Mouse (Mus musculus) G1E (cell line): ENCODE data around the gene Klf13. TPM values are rescaled to one million over a fixed set of nuclear protein-coding genes. Genes with fewer than 3 reads are reported as not detected.
A peak's percentile ranks its signal among the peaks of the same experiment; 100 is the strongest.

ENCODE experiments used
- ATAC-seq: 2 replicates; pipeline ENCODE4 v1.8.0; 2016; ENCODE audit warnings: mild to moderate bottlenecking; ENCODE audit not compliant: insufficient number of reproducible peaks, poor library complexity, low FRiP score, severe bottlenecking; ENCODE audit errors: extremely low read depth
- DNase-seq: peaks from one replicate; pipeline ENCODE4 v3.0.0; 2012; ENCODE audit warnings: low spot score
- H3K27me3 ChIP-seq: 2 replicates; pipeline ENCODE4 v1.6.1; 2012; ENCODE audit warnings: mild to moderate bottlenecking, low read length, inconsistent platforms; ENCODE audit not compliant: insufficient read depth
- H3K36me3 ChIP-seq: replicated peaks from 2 replicates; pipeline ENCODE3; 2012; ENCODE audit warnings: mild to moderate bottlenecking, inconsistent platforms
- H3K4me1 ChIP-seq: 2 replicates; pipeline ENCODE4 v1.6.1; 2012; ENCODE audit warnings: low read depth, low read length, inconsistent platforms, mixed read lengths; ENCODE audit not compliant: insufficient read depth
- H3K4me3 ChIP-seq: 2 replicates; pipeline ENCODE4 v1.5.1; 2012; ENCODE audit warnings: low read depth, mild to moderate bottlenecking, inconsistent platforms, low read length, moderate library complexity, mixed read lengths
- H3K9me3 ChIP-seq: replicated peaks from 2 replicates; pipeline ENCODE4 v1.6.1; 2012; ENCODE audit warnings: inconsistent platforms
- CTCF ChIP-seq: IDR thresholded peaks from 2 replicates; pipeline ENCODE4 v1.5.1; 2012; ENCODE audit warnings: low read depth, low read length, inconsistent platforms, mixed read lengths
- GATA1 ChIP-seq: IDR thresholded peaks from 2 replicates; pipeline ENCODE4 v1.6.1; 2012; ENCODE audit warnings: borderline replicate concordance, low read length, inconsistent platforms, mixed read lengths
- GATA2 ChIP-seq: IDR thresholded peaks from 2 replicates; pipeline ENCODE4 v1.6.1; 2012; ENCODE audit warnings: low read depth, low read length, inconsistent platforms, borderline replicate concordance
- POLR2AphosphoS5 ChIP-seq: IDR thresholded peaks from 2 replicates; pipeline ENCODE4 v1.6.1; 2012; ENCODE audit warnings: low read depth, low read length, inconsistent platforms; ENCODE audit not compliant: insufficient replicate concordance
- TAL1 ChIP-seq: conservative IDR thresholded peaks from 2 replicates; pipeline ENCODE4 v1.6.1; 2012; ENCODE audit warnings: low read depth, low read length, inconsistent platforms, mixed read lengths
- polyA plus RNA-seq: library from polyadenylated mRNA; stranded (reverse); fragments of >175 nt; gene quantifications from 2 replicates; pipeline ENCODE4 v1.2.3, GENCODE M21; 2012
- total RNA-seq, 2 experiments: library from RNA; stranded (forward) in 1 of 2; stranded (reverse) in 1 of 2; fragments of 200-1000 nt in 1 of 2; fragments of >200 nt in 1 of 2; fragmentation: Nextera tagmentation in 1 of 2; gene quantifications; 2 replicates each; pipeline ENCODE4 v1.2.3; 2014 to 2017

Gene Klf13
- total RNA-seq (2014; fragmentation: Nextera tagmentation) (86.9 and 89.5 TPM in 2 replicates), total RNA-seq (2017) (14.6 and 16.3 TPM in 2 replicates), polyA plus RNA-seq (57.2 and 68.1 TPM in 2 replicates)

- DNase-seq, result peak; percentile 97
Measured at GRCm38 (mm10) chr7:63938914-63939396, at the start of gene Klf13. Klf13 (minus strand) TSS chr7:63938915.

DNA sequence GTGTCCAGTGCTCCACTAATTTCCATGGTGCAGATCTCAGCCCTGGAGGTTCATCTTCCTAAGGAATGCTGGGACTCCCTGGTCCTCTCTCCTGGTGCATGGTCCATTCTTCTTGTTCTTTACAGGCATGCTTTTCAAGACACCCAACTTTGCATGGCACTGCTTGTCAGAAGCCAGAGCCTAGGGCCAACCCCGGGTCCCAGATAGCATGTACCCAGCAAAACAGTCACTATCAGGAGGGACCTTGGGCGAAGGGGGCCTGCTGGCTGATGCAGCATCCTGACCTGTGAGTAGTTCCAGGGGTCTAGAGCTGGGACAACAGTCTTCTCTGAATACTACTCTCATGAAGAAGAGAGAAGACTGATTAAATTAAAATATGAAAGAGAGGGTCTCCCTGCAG, 49.7 kb upstream of the Klf13 start:
- Histone ChIP-seq H3K4me1 (peaks cover 94% of the 10 kb centered on the region), H3K9me3 (no peaks in the 10 kb centered on the region), H3K4me3 (no peak overlapping the region), H3K27me3 (peaks cover 11% of the 10 kb centered on the region; the same call in 1 of the 2 replicates), H3K36me3 (no peaks in the 10 kb centered on the region)
- ATAC-seq (no peak), DNase-seq (no peak)
- no peak for TF ChIP-seq TAL1
- no peak for TF ChIP-seq GATA1
- no peak for TF ChIP-seq POLR2AphosphoS5
- no peak for TF ChIP-seq CTCF
- no peak for TF ChIP-seq GATA2

More at GRCm38 (mm10) chr7:63938914-63939396, at the start of gene Klf13:
- Histone ChIP-seq H3K36me3 (peaks cover 13% of the 10 kb centered on the region), H3K4me3 (peak within 1 kb of the TSS; percentile 93), H3K27me3 (no peaks in the 10 kb centered on the region), H3K9me3 (no peaks in the 10 kb centered on the region), H3K4me1 (peaks cover 59% of the 10 kb centered on the region)
- ATAC-seq, result peak; percentile 71
- TF ChIP-seq POLR2AphosphoS5, result no peak
- no peak for TF ChIP-seq GATA2
- TF ChIP-seq TAL1, result no peak
- TF ChIP-seq CTCF, result no peak
- TF ChIP-seq GATA1, result no peak

DNA sequence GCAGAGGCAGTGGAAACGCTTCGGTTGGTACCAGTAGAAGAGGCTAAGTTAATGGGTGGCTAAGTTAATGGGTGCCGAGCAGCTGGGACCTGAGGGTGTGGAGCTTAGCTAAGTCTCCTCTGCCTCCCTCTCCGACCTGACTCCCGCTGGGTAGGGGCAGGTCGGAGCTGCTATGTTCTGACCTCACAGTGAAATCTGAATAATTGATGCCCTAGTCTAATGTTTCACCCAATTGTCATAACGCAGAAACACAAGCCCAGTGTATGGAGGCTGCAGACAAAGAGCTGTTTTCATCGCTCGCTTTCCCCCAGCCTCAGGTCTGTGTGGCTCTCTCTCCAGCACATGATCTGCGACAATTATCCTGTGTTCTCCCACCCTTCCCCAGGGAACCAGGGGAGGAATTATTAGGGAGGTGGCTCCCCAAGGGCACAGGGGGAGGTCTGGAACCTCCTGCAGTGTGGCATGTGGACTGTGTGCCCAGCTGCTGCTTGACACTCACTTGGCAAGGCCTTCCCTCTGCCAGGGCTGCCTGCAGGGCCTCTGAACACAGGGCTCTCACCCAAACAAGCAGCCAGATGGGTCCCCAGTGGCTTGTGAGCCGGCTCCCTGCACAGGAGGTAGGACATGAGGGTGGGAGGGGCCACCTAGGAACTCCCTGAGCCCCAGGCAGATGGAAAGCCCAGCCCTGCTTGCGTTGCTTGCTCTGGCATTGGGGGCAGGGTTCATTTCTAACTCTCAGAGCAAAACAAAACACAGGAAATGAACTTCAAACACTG, 47.9 kb upstream of the Klf13 start:
- TF ChIP-seq GATA2, result no peak
- TF ChIP-seq CTCF, result no peak
- no peak for TF ChIP-seq TAL1
- no peak for TF ChIP-seq GATA1
- TF ChIP-seq POLR2AphosphoS5, result no peak
- H3K27me3 ChIP-seq, result peaks cover 11% of the 10 kb centered on the region; the same call in 1 of the 2 replicates
- H3K9me3 ChIP-seq, result no peaks in the 10 kb centered on the region
- H3K4me1 ChIP-seq, result peaks cover 88% of the 10 kb centered on the region
- no peak overlapping the region; the same call in 1 of the 2 replicates for H3K4me3 ChIP-seq
- no peaks in the 10 kb centered on the region for H3K36me3 ChIP-seq
- ATAC-seq (no peak), DNase-seq (no peak)

DNA sequence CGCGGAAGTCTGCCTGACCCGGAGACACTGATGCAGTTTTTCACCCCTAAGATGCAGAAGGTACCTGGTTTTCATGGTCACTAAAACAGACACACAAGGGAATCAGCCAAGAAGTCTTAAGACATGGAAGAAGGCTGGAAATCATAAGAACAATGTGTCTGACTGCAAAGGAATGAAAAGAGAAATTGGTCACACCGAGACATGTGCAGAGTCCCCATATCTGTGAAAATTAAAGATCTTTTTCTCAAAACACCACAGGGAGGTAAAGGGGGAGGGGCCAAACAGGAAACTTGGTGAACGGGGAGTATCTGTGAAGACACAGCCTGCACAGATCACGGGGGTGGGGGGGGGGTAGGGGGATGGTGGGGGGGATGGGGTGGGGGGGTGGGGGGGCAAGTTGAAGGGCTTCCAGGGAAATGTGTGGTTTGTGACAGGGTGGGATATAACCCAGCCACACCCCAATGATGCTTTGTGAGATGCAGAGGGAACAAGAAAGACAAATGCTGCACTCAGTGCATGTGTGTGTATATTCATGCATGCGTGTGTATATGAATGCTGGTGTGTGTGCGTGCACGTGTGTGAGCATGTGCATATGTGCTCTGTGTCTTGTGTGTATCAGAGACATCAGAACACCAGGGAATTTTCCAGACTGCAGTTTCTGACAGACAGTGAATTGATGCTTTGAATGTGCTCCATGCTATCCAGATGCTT, 47.1 kb upstream of the Klf13 start:
- peaks cover 81% of the 10 kb centered on the region for H3K4me1 ChIP-seq
- no peak for TF ChIP-seq GATA2
- TF ChIP-seq GATA1, result no peak
- TF ChIP-seq TAL1, result no peak
- TF ChIP-seq POLR2AphosphoS5, result no peak
- TF ChIP-seq CTCF, result no peak
- no peaks in the 10 kb centered on the region for H3K9me3 ChIP-seq
- no peak overlapping the region for H3K4me3 ChIP-seq
- no peak for DNase-seq
- H3K36me3 ChIP-seq, result no peaks in the 10 kb centered on the region
- peaks cover 11% of the 10 kb centered on the region; the same call in 1 of the 2 replicates for H3K27me3 ChIP-seq
- no peak for ATAC-seq

GRCm38 (mm10) chr7:63985266-63985665, 46.6 kb upstream of the Klf13 start:
- H3K36me3 ChIP-seq, result no peaks in the 10 kb centered on the region

GRCm38 (mm10) chr7:63984329-63984728, 45.6 kb upstream of the Klf13 start:
- DNase-seq, result no peak
- TF ChIP-seq TAL1, result no peak
- no peak for TF ChIP-seq GATA1
- TF ChIP-seq CTCF, result no peak
- no peak for TF ChIP-seq GATA2
- TF ChIP-seq POLR2AphosphoS5, result no peak
- ATAC-seq, result no peak
- Histone ChIP-seq H3K27me3 (peaks cover 11% of the 10 kb centered on the region; the same call in 1 of the 2 replicates), H3K36me3 (no peaks in the 10 kb centered on the region), H3K9me3 (no peaks in the 10 kb centered on the region), H3K4me1 (peaks cover 71% of the 10 kb centered on the region), H3K4me3 (no peak overlapping the region)

More at GRCm38 (mm10) chr7:63985266-63985665, 46.6 kb upstream of the Klf13 start:
- Histone ChIP-seq H3K4me3 (no peak overlapping the region), H3K27me3 (peaks cover 11% of the 10 kb centered on the region; the same call in 1 of the 2 replicates), H3K4me1 (peaks cover 77% of the 10 kb centered on the region), H3K9me3 (no peaks in the 10 kb centered on the region)
- DNase-seq (no peak), ATAC-seq (no peak)
- TF ChIP-seq GATA1, result no peak
- no peak for TF ChIP-seq GATA2
- TF ChIP-seq TAL1, result no peak
- TF ChIP-seq CTCF, result no peak
- TF ChIP-seq POLR2AphosphoS5, result no peak
